Mouse (Mus musculus) cortical plate, adult 2 months (tissue): ENCODE results near the gene Sult4a1. TPM values are rescaled to one million over a fixed set of nuclear protein-coding genes. Genes with fewer than 3 reads are reported as not detected.
A peak's percentile ranks its signal among the peaks of the same experiment; 100 is the strongest.

Experiments
- H3K27ac ChIP-seq: fragments of 200-500 bp; 2 replicates; pipeline ENCODE4 v1.5.1; 2012; ENCODE audit warnings: low read length, control low read depth, inconsistent platforms; ENCODE audit not compliant: insufficient read depth
- H3K4me1 ChIP-seq: fragments of 200-500 bp; 2 replicates; pipeline ENCODE4 v1.6.1; 2011; ENCODE audit warnings: low read length; ENCODE audit not compliant: control insufficient read depth, insufficient read depth
- H3K4me3 ChIP-seq: fragments of 200-500 bp; 2 replicates; pipeline ENCODE4 v1.5.1; 2011; ENCODE audit warnings: mild to moderate bottlenecking, low read length, control low read depth; ENCODE audit not compliant: insufficient read depth
- CTCF ChIP-seq: fragments of 200-500 bp; IDR thresholded peaks from 2 replicates; pipeline ENCODE4 v1.5.1; 2011; ENCODE audit warnings: mild to moderate bottlenecking, control low read depth, low read length; ENCODE audit not compliant: insufficient read depth; ENCODE audit errors: extremely low read depth
- POLR2A ChIP-seq: fragments of 200-500 bp; IDR thresholded peaks from 2 replicates; pipeline ENCODE4 v1.6.1; 2011; ENCODE audit warnings: mild to moderate bottlenecking, low read length, control low read depth; ENCODE audit not compliant: insufficient read depth; ENCODE audit errors: extremely low read depth
- polyA plus RNA-seq: library from polyadenylated mRNA; depleted of rRNA; stranded (reverse); fragments of >200 nt; gene quantifications from 2 replicates; pipeline ENCODE4 v1.2.3, GENCODE M21; 2012

The Sult4a1 gene
- polyA plus RNA-seq, 1 experiment = 441 TPM

DNA sequence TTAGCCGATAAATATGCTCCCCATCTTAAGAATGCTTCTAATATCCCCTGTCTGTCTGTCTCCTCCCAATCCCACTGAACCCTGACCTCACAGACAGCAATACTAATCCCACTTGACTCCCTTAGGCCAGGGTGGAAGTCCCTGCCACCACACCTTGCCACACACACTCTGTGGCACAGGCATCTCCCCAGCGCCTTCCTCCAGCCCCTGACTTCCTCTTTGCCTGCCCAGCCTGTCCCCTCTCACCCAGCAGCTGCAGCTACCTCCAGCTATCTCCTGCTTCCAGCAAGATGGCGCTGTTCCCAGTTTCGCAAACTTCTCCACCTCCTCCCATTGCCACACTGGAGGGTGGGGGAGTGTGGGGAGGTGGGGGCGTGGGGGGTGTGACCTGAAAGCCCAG is 21.3 kb upstream of the Sult4a1 start:
- no peak overlapping the region for H3K4me3 ChIP-seq
- no peak for TF ChIP-seq POLR2A

DNA sequence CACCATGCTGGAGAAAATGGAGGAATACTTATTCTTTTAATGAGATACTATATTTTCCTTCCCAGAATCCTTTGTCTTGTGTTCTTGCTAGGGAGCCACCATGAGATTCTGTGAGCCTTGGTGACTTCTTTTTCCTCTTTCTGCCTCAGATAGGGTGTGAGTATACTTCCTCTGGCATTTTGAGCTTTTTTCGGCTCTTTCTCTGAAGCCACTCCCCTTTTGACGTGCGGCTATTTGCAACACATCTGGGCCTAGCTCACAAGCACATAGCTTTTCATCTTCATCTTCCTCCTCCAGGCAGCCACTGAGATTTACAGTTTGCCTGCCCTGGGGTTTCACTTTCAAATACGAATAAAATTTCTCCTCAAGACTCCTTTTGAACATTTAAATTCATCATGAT is 20.9 kb upstream of the Sult4a1 start:
- Histone ChIP-seq H3K27ac (no peak overlapping the region), H3K4me1 (no peaks in the 10 kb centered on the region), H3K4me3 (no peak overlapping the region)
- TF ChIP-seq POLR2A (no peak), CTCF (no peak)

More for the DNA sequence above, 21.3 kb upstream of the Sult4a1 start:
- H3K4me1 ChIP-seq = no peaks in the 10 kb centered on the region
- H3K27ac ChIP-seq = no peak overlapping the region

DNA sequence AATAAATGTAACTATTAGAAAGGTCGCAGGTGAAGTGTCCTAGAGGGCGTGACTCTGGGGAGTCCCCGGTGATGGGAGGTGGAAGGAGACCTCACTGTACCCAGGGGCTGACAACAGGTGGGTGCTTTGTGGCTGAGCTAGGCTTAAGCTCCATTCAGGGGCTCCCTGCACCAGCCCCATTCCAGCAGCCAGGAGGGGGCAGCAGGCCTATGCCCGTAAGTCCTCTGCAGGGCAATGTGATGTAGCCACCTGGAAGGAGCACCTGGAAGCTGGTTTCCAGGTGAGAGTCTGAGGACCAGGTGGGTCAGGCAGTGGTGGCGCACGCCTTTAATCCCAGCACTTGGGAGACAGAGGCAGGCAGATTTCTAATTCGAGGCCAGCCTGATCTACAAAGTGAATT is 18.5 kb upstream of the Sult4a1 start:
- TF ChIP-seq POLR2A (no peak), CTCF (0 out of 2 replicates have a peak, but pooled peaks have one; percentile 7)
- Histone ChIP-seq H3K27ac (no peak overlapping the region), H3K4me1 (no peaks in the 10 kb centered on the region), H3K4me3 (no peak overlapping the region)

DNA sequence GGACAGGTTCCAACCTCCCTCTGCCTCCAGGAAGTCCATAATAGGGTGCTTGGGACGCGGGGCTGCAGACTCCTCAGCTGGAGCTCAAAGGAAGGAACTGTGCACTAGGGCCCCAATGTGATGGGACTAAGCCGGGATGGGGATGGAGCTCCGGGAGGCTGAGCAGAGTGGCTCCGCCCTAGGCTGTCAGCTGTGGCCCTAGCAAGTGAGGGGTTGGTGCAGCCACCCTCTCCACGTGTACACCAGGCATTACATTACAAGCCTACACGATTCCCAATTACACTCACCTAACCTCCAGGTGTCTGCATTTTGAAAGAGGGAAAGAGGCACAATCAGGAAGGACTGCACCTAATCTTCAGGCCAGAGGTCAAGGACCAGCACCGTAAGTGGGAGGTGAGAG is 17.5 kb upstream of the Sult4a1 start, which contains the start of gene Pnpla5:
Gene Pnpla5, minus strand, starts transcription at position 101 of the 400 bp plus-strand sequence.
- no peak for TF ChIP-seq POLR2A
- TF ChIP-seq CTCF = no peak
- H3K27ac ChIP-seq = no peak within 1 kb of the TSS
- H3K4me3 ChIP-seq = no peak within 1 kb of the TSS
- H3K4me1 ChIP-seq = no peaks in the 10 kb centered on the region

- H3K4me3 ChIP-seq = no peak overlapping the region
- TF ChIP-seq CTCF (no peak), POLR2A (no peak)
- H3K27ac ChIP-seq = no peak overlapping the region
- no peaks in the 10 kb centered on the region for H3K4me1 ChIP-seq
Observed at GRCm38 (mm10) chr15:84121036-84121435, 15.5 kb upstream of the Sult4a1 start.

GRCm38 (mm10) chr15:84120612-84121011 is 15.1 kb upstream of the Sult4a1 start:
- Histone ChIP-seq H3K4me1 (no peaks in the 10 kb centered on the region), H3K27ac (no peak overlapping the region), H3K4me3 (no peak overlapping the region)
- TF ChIP-seq POLR2A = no peak
- peak; percentile 72 for TF ChIP-seq CTCF

GRCm38 (mm10) chr15:84116466-84116865 is 10.9 kb upstream of the Sult4a1 start:
- Histone ChIP-seq H3K27ac (no peak overlapping the region), H3K4me3 (no peak overlapping the region), H3K4me1 (no peaks in the 10 kb centered on the region)
- TF ChIP-seq POLR2A = no peak
- no peak for TF ChIP-seq CTCF

GRCm38 (mm10) chr15:84115727-84116126 is 10.2 kb upstream of the Sult4a1 start:
- Histone ChIP-seq H3K4me1 (no peaks in the 10 kb centered on the region), H3K27ac (no peak overlapping the region), H3K4me3 (no peak overlapping the region)
- TF ChIP-seq POLR2A = no peak
- TF ChIP-seq CTCF = peak; percentile 51

- no peaks in the 10 kb centered on the region for H3K4me1 ChIP-seq
- no peak overlapping the region for H3K27ac ChIP-seq
- H3K4me3 ChIP-seq = no peak overlapping the region
- no peak for TF ChIP-seq POLR2A
- TF ChIP-seq CTCF = no peak
Observed at GRCm38 (mm10) chr15:84113873-84114272, 8.3 kb upstream of the Sult4a1 start.

DNA sequence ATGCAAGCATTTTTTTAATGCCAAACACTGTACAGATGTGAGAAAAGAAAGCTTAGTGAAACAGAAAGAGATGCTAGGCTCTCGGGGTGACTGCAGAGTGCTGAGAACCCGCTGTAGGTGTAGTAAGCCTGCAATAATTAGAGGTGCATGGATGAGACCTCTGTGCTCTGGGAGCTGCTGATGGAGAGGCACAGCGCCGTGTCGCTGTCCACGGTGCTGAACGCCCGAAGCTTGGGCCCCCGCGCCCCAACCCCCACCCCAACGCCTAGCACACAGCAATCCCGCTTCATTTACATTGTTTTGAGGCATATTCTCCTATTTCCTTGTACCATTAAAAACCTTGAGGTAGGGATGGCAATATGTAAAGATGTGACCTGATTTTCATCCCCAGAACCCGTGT is 3.3 kb upstream of the Sult4a1 start:
- Histone ChIP-seq H3K4me3 (no peak overlapping the region), H3K27ac (no peak overlapping the region), H3K4me1 (0 out of 2 replicates have a peak, but pooled peaks cover under 1% of the 10 kb centered on the region)
- TF ChIP-seq CTCF (no peak), POLR2A (no peak)
